Mouse (Mus musculus) neural tube, embryonic 13.5 days (tissue): ENCODE measurements around the gene Rpl41. TPM values are rescaled to one million over a fixed set of nuclear protein-coding genes. Genes with fewer than 3 reads are reported as not detected.
"Not testable (repeated sequence)": the region's sequence is repeated elsewhere in the genome, so short reads cannot be mapped to it uniquely, and the experiment has no call there.

ENCODE experiments used
- ATAC-seq: fragments of 200-750 bp; cut with Nextera tagmentation; 2 replicates; pipeline ENCODE4 v1.8.0; 2017; ENCODE audit warnings: low read depth, mild to moderate bottlenecking, moderate TSS enrichment, moderate library complexity
- H3K27ac ChIP-seq: fragments of 300-500 bp; sonication (generic); replicated peaks from 2 replicates; pipeline ENCODE4 v1.5.1; 2015; ENCODE audit warnings: moderate library complexity, mild to moderate bottlenecking, inconsistent platforms
- H3K27me3 ChIP-seq: fragments of 300-500 bp; sonication (generic); 2 replicates; pipeline ENCODE4 v1.6.1; 2015; ENCODE audit warnings: mild to moderate bottlenecking, inconsistent platforms
- H3K36me3 ChIP-seq: fragments of 300-500 bp; sonication (generic); 2 replicates; pipeline ENCODE4 v1.6.1; 2015; ENCODE audit warnings: mild to moderate bottlenecking, inconsistent platforms
- H3K4me1 ChIP-seq: fragments of 300-500 bp; sonication (generic); replicated peaks from 2 replicates; pipeline ENCODE4 v1.6.1; 2015; ENCODE audit warnings: inconsistent platforms
- H3K4me2 ChIP-seq: fragments of 300-500 bp; sonication (generic); 2 replicates; pipeline ENCODE4 v1.6.1; 2015; ENCODE audit warnings: inconsistent platforms, mild to moderate bottlenecking, moderate library complexity
- H3K4me3 ChIP-seq: fragments of 300-500 bp; sonication (generic); 2 replicates; pipeline ENCODE4 v1.5.1; 2015; ENCODE audit warnings: mild to moderate bottlenecking, inconsistent platforms
- H3K9ac ChIP-seq: fragments of 300-500 bp; sonication (generic); 2 replicates; pipeline ENCODE4 v1.6.1; 2015; ENCODE audit warnings: moderate library complexity, mild to moderate bottlenecking, inconsistent platforms
- H3K9me3 ChIP-seq: fragments of 300-500 bp; sonication (generic); 2 replicates; pipeline ENCODE4 v1.6.1; 2016; ENCODE audit warnings: inconsistent platforms
- WGBS: fragments of 180-500 bp; shearing (Covaris S2); methylation state at CpG from one replicate; pipeline ENCODE4 v1.1.7; 2015; 5-methylcytosine and 5-hydroxymethylcytosine counted together
- polyA plus RNA-seq: library from polyadenylated mRNA; unstranded; fragments of >200 nt; fragmentation: Nextera tagmentation; extraction: Ambion mirVana; gene quantifications from 2 replicates; pipeline ENCODE4 v1.2.1, GENCODE M21; 2015

The Rpl41 gene
- polyA plus RNA-seq, 1 experiment from 2014 or later = 2,730 TPM

DNA sequence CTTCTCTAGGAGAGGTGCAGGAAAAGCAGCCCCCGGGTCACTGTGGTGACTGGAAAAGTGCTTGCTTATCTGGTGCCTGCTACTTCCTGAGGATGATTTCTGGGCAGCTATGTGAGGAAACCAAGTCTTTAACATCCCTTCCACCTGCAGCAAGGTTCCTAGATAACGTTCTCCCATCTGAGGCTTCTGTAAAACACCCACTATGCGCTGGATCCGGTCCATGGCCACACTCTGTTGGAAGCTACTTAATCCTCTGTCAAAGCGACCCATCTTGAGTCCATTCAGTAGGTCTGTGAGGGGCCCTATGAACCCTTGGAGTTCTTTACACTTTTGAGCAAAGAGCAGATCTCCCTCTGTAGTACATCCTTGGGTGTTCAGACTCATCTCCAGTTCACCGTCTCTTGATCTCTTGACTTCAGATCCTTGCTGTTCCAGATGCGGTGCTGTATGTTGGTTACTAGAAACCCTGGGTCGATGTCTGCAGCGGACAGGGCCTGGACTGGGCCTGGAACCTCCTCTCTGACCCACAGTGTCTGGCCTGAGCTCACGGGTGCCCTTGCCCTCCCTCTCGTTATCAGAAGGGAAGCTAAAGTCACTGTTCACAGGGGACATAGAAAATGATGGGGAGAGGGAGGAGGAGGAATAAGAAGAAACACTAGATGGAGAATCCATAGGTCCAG is 1.2 kb upstream of the Rpl41 start:
- not testable (repeated sequence) for H3K9ac ChIP-seq, H3K4me3 ChIP-seq, H3K36me3 ChIP-seq, H3K9me3 ChIP-seq, ATAC-seq, H3K4me2 ChIP-seq, H3K27ac ChIP-seq, H3K27me3 ChIP-seq
- 93% methylated on average over 11 of the region's 11 CpGs for WGBS
- peaks cover 17% of the 10 kb centered on the region for H3K4me1 ChIP-seq

DNA sequence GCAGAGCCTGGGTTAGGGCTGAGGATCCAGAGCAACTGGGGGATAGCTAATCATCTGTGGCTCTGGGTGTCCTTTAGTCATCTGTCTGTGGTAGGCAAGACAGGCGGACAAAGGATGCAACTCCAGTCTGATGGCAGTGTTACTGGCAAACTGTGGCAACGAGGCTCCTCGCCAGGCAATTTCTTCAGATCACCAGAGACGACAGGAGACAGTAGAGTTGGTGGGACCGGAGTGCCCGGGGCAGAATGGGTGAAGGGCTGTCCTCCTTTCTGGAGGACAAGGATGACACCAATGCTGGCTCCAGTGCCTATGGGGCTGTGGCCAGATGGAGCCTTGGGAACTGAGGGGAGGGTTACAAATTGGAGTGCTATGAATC is 565 bp upstream of the Rpl41 start:
- peak overlapping the region; percentile 82; the same call in 1 of the 2 replicates for H3K4me3 ChIP-seq

DNA sequence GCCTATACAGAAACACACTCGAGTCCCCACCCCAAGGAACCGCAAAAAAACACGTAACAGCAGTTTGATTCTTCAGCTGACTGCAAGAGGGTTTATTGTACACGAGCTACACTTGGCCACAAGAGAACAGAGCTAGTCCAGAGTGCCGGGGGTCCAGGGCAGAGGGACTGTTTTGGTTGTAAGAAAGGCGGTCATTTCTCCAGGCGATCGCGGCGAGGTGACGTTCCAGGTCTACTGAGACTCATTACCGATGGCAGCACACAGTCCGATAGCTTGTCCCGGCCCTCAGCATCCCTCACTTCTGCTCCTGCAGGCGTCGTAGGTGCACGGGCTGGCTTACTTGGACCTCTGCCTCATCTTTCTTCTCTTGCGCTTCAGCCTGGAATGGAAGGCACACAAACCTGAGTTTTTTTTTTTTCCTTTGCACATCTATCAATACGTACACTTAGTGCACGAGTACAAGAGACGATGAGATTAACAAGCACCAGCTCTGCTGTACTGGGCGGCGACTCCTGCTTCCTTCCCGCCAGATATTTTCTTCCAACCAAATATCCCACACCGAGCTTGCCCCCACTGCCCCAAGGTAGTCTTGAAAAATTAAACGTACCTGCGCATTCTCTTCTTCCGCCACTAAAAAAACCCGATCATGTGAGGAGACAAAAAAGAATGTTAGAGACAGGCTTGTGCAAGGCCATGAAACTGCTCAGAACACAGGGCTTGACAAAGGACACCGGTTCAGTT is 884 bp downstream of the Rpl41 start:
- 0 out of 2 replicates have a peak, but pooled peaks have one; percentile 3 for ATAC-seq
- H3K9me3 ChIP-seq, H3K27me3 ChIP-seq: not testable (repeated sequence)
- Histone ChIP-seq H3K27ac (peak overlapping the region; percentile 97), H3K9ac (peak overlapping the region; percentile 97), H3K36me3 (peaks cover 26% of the 10 kb centered on the region), H3K4me3 (peak overlapping the region; percentile 82), H3K4me1 (peaks cover 27% of the 10 kb centered on the region), H3K4me2 (peak overlapping the region; percentile 86)
- WGBS = 1% methylated on average over 30 of the region's 30 CpGs

More for the DNA sequence above, 565 bp upstream of the Rpl41 start:
- not testable (repeated sequence) for H3K27me3 ChIP-seq, H3K9me3 ChIP-seq, ATAC-seq, H3K9ac ChIP-seq
- Histone ChIP-seq H3K4me1 (peaks cover 17% of the 10 kb centered on the region), H3K4me2 (peak overlapping the region; percentile 86), H3K36me3 (peaks cover 12% of the 10 kb centered on the region), H3K27ac (peak overlapping the region; percentile 74)
- 69% methylated on average over 6 of the region's 6 CpGs for whole genome bisulfite sequencing

GRCm38 (mm10) chr10:128547361-128548032 is 1.6 kb downstream of the Rpl41 start, which contains the start of gene Zc3h10:
TSS of gene Zc3h10 (minus strand) at chr10:128547774.
- H3K4me2 ChIP-seq = peak within 1 kb of the TSS; percentile 86
- no peaks in the 10 kb centered on the region for H3K9me3 ChIP-seq
- peaks cover 34% of the 10 kb centered on the region for H3K36me3 ChIP-seq
- under 1% methylated on average over 38 of the region's 50 CpGs for WGBS
- peak; percentile 91 for ATAC-seq
- peak within 1 kb of the TSS; percentile 97 for H3K9ac ChIP-seq
- peak within 1 kb of the TSS; percentile 82 for H3K4me3 ChIP-seq
- H3K4me1 ChIP-seq = peaks cover 30% of the 10 kb centered on the region
- no peaks in the 10 kb centered on the region for H3K27me3 ChIP-seq
- peak within 1 kb of the TSS; percentile 97 for H3K27ac ChIP-seq

DNA sequence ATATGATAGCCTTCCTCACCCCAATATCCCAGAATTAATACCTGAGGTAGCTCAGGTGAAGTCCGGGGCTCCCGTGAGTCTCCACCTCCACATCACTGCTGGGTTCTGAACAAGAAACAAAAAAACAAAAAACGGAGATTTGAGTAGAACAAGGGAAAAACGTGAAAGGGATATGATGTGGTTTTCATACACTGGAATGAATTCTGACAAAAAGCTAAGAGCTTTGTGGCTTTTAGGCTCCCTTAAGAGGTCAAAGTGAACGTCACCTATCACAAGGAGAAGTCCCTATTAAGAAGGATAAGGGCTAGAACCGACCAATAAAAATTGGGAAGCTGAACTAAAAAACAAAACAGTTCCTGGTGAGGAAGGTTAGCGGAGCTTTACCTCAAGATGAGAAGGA is 2.3 kb downstream of the Rpl41 start:
- Histone ChIP-seq H3K36me3 (peaks cover 40% of the 10 kb centered on the region), H3K9ac (peak overlapping the region; percentile 97), H3K4me3 (peak overlapping the region; percentile 82), H3K9me3 (no peaks in the 10 kb centered on the region), H3K27ac (peak overlapping the region; percentile 97), H3K4me1 (peaks cover 30% of the 10 kb centered on the region), H3K27me3 (no peaks in the 10 kb centered on the region), H3K4me2 (peak overlapping the region; percentile 86)
- WGBS = 28% methylated on average over 7 of the region's 7 CpGs
- ATAC-seq = no peak

DNA sequence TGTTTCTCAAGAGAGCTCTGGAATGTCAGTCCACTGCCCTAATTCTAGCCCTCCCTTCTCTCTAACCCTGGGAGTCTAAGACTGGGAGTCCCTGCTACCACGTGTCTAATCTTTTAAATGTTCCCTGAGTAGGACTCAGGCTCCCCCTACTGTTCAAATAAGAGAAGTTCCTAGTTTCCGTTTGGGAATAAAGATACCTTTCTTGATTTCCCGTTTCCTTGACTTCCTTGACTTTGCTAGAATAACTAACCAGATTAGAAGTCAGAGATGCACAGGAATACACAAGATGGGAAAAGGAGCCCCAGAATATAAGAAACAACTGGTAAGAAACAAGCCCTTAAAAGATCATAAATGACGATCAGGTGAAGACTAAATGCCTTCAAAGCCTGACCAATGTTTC is 2.7 kb downstream of the Rpl41 start:
- Histone ChIP-seq H3K4me3 (peak overlapping the region; percentile 82), H3K9me3 (no peaks in the 10 kb centered on the region), H3K4me2 (peak overlapping the region; percentile 86), H3K9ac (peak overlapping the region; percentile 97; the same call in 1 of the 2 replicates), H3K4me1 (peaks cover 30% of the 10 kb centered on the region), H3K27me3 (no peaks in the 10 kb centered on the region), H3K27ac (peak overlapping the region; percentile 97; the same call in 1 of the 2 replicates), H3K36me3 (peaks cover 43% of the 10 kb centered on the region)
- 17% methylated on average over 4 of the region's 4 CpGs for WGBS
- ATAC-seq = no peak

GRCm38 (mm10) chr10:128545570-128545898 is 3.6 kb downstream of the Rpl41 start:
- Histone ChIP-seq H3K9ac (no peak overlapping the region), H3K9me3 (no peaks in the 10 kb centered on the region), H3K4me1 (peaks cover 30% of the 10 kb centered on the region), H3K4me3 (no peak overlapping the region), H3K36me3 (peaks cover 48% of the 10 kb centered on the region), H3K27me3 (no peaks in the 10 kb centered on the region), H3K4me2 (no peak overlapping the region), H3K27ac (no peak overlapping the region)
- WGBS = 94% methylated on average over 3 of the region's 3 CpGs
- ATAC-seq = no peak

- H3K4me1 ChIP-seq = peaks cover 30% of the 10 kb centered on the region
- 94% methylated on average over 37 of the region's 37 CpGs for WGBS
- no peaks in the 10 kb centered on the region for H3K9me3 ChIP-seq
- peaks cover 48% of the 10 kb centered on the region for H3K36me3 ChIP-seq
- no peak overlapping the region for H3K4me3 ChIP-seq
- no peak for ATAC-seq
- H3K27ac ChIP-seq = no peak overlapping the region
- no peaks in the 10 kb centered on the region for H3K27me3 ChIP-seq
- no peak overlapping the region for H3K9ac ChIP-seq
- H3K4me2 ChIP-seq = no peak overlapping the region
Measured at GRCm38 (mm10) chr10:128544674-128545569, 4.2 kb downstream of the Rpl41 start.

DNA sequence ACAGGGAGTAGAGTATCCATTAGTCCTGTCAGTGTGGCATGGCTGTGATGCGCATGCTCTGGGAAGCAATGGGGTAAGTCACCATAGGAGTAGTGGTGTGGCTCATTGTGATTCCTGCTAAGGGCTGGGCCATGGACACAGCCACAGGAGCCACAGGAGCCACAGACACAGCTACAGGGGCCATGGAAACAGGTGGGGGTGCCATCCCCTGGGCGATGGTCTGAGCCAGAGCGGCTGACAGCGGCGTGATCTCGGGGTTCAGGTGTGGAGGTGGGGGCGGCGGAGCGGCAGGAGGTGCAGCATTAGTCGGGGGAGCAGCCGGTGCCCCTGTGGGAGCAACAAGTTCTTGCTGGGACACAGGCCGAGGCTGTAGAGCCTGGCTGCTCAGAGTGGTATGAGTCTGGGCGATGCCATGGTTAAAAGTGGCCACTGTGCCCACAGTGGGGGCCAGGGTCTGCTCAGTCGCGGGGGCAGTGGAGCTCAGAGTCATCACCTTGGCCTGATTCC is 4.9 kb downstream of the Rpl41 start:
- peaks cover 26% of the 10 kb centered on the region for H3K4me1 ChIP-seq
- 98% methylated on average over 15 of the region's 15 CpGs for WGBS
- ATAC-seq = no peak
- no peak overlapping the region for H3K27ac ChIP-seq
- H3K27me3 ChIP-seq = no peaks in the 10 kb centered on the region
- H3K4me3 ChIP-seq = no peak overlapping the region
- no peaks in the 10 kb centered on the region for H3K9me3 ChIP-seq
- H3K9ac ChIP-seq = no peak overlapping the region
- H3K36me3 ChIP-seq = peaks cover 48% of the 10 kb centered on the region
- no peak overlapping the region for H3K4me2 ChIP-seq

DNA sequence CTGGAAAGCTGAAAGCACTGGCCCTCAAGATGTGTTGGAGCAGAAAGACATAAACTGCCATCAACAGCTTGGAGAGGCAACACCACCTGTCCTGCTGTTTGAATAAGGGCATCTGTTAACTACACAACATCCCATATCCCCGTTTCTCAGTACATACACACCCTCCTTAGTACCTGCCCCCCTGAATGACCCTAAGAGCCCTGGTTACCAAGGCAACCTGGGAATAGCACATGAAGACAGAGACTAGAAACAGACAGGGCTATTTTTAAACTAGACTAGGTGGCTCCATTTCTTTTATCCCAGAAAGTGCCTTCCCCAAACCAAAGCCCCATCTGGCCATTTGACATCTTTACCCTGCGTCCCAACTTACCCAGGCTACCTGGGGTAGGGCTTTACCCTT is 6.0 kb downstream of the Rpl41 start:
- Histone ChIP-seq H3K27ac (no peak overlapping the region), H3K4me2 (no peak overlapping the region), H3K4me3 (no peak overlapping the region), H3K27me3 (no peaks in the 10 kb centered on the region), H3K9ac (no peak overlapping the region), H3K9me3 (no peaks in the 10 kb centered on the region), H3K36me3 (peaks cover 48% of the 10 kb centered on the region), H3K4me1 (peaks cover 26% of the 10 kb centered on the region)
- no peak for ATAC-seq
- 69% methylated on average over 2 of the region's 2 CpGs for WGBS

- Histone ChIP-seq H3K9me3 (no peaks in the 10 kb centered on the region), H3K4me2 (no peak overlapping the region), H3K9ac (no peak overlapping the region), H3K27me3 (no peaks in the 10 kb centered on the region), H3K27ac (no peak overlapping the region), H3K4me1 (peaks cover 10% of the 10 kb centered on the region; the same call in 1 of the 2 replicates), H3K4me3 (no peak overlapping the region), H3K36me3 (peaks cover 23% of the 10 kb centered on the region)
- 88% methylated on average over 1 of the region's 1 CpGs for WGBS
- no peak for ATAC-seq
Measured at GRCm38 (mm10) chr10:128538340-128538870, 10.7 kb downstream of the Rpl41 start.
